Mouse (Mus musculus): Measurements from ENCODE around the gene Gstm3. TPM values are rescaled to one million over a fixed set of nuclear protein-coding genes. Genes with fewer than 3 reads are reported as not detected.

The Gstm3 gene
- polyA plus RNA-seq, 1 experiment, result not detected

DNA sequence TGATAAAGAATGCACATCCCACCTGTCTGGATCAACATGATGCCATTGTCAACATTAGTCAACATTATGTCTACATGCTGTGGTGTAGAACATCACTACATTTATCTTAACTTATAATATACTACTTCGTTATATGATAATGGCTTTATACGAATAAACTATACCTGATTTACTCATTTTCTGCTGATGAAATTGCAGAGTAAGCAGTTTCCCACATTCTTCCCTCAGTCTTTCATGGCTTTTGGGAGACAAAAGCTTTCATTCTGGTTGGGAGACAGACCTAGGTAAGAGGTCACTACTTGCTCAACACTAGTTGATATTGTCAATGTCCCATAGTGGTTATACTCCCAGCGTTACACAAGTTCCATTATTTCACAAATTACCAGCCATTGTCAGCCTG lies 43.7 kb downstream of the Gstm3 start:
- TF ChIP-seq MAX (IDR thresholded peaks at IDR 0.05) (no peak), FOSL1 (IDR thresholded peaks at IDR 0.05; ENCODE audit: insufficient read depth, low read length, poor library complexity, severe bottlenecking) (no peak), USF1 (IDR thresholded peaks at IDR 0.05; ENCODE audit: low read depth) (no peak), MYOG (IDR thresholded peaks at IDR 0.05; ENCODE audit: control insufficient read depth, extremely low read depth, insufficient read length) (no peak), CTCF (IDR thresholded peaks at IDR 0.05; ENCODE audit: control insufficient read depth, insufficient read depth, insufficient read length) (no peak), MYOD1 (IDR thresholded peaks at IDR 0.05; ENCODE audit: control insufficient read depth, insufficient read length, low read depth) (no peak), CEBPB (IDR thresholded peaks at IDR 0.05; ENCODE audit: low read depth) (no peak)
- H3K27me3 ChIP-seq (ENCODE audit: control insufficient read depth, insufficient read depth, insufficient read length), result peaks cover 26% of the 10 kb centered on the region
- H3K4me3 ChIP-seq (ENCODE audit: insufficient read depth, poor library complexity, severe bottlenecking), result no peak overlapping the region
- no peaks in the 10 kb centered on the region for H3K36me3 ChIP-seq (ENCODE audit: control insufficient read depth, insufficient read depth)
- H3ac ChIP-seq (ENCODE audit: control insufficient read depth, insufficient read length, low read depth), result no peak overlapping the region
- H3K79me2 ChIP-seq (ENCODE audit: control insufficient read depth, insufficient read depth), result no peaks in the 10 kb centered on the region
- no peaks in the 10 kb centered on the region for H3K79me3 ChIP-seq (ENCODE audit: low read depth)

DNA sequence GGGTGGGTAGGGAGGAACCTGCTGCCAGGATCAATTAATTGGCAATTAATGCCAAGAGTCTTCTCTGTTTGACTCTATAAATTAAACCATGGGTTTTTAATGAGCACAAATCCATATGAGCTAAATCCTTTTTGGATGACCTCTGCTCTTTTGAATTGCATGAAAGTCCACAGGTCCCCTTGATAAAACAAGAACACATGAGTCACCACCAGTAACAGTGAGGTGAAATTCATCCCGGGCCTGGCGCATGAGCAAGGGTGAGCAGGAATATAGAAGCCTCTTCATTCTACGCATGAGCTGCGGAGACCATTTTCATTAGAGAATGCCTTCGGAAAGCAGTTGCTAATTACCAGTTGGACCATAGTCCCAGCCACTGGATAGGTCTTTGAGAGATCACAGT lies 48.7 kb downstream of the Gstm3 start:
- no peaks in the 10 kb centered on the region for H3K79me3 ChIP-seq (ENCODE audit: low read depth)
- no peaks in the 10 kb centered on the region for H3K36me3 ChIP-seq (ENCODE audit: control insufficient read depth, insufficient read depth)
- TF ChIP-seq MYOG (IDR thresholded peaks at IDR 0.05; ENCODE audit: control insufficient read depth, extremely low read depth, insufficient read length) (no peak), MYOD1 (IDR thresholded peaks at IDR 0.05; ENCODE audit: control insufficient read depth, insufficient read length, low read depth) (no peak), MAX (IDR thresholded peaks at IDR 0.05) (no peak), FOSL1 (IDR thresholded peaks at IDR 0.05; ENCODE audit: insufficient read depth, low read length, poor library complexity, severe bottlenecking) (no peak), CEBPB (IDR thresholded peaks at IDR 0.05; ENCODE audit: low read depth) (no peak), USF1 (IDR thresholded peaks at IDR 0.05; ENCODE audit: low read depth) (no peak), CTCF (IDR thresholded peaks at IDR 0.05; ENCODE audit: control insufficient read depth, insufficient read depth, insufficient read length) (no peak)
- H3K79me2 ChIP-seq (ENCODE audit: control insufficient read depth, insufficient read depth), result no peaks in the 10 kb centered on the region
- no peak overlapping the region for H3K4me3 ChIP-seq (ENCODE audit: insufficient read depth, poor library complexity, severe bottlenecking)
- H3K27me3 ChIP-seq (ENCODE audit: control insufficient read depth, insufficient read depth, insufficient read length), result peaks cover 26% of the 10 kb centered on the region
- H3ac ChIP-seq (ENCODE audit: control insufficient read depth, insufficient read length, low read depth), result no peak overlapping the region

DNA sequence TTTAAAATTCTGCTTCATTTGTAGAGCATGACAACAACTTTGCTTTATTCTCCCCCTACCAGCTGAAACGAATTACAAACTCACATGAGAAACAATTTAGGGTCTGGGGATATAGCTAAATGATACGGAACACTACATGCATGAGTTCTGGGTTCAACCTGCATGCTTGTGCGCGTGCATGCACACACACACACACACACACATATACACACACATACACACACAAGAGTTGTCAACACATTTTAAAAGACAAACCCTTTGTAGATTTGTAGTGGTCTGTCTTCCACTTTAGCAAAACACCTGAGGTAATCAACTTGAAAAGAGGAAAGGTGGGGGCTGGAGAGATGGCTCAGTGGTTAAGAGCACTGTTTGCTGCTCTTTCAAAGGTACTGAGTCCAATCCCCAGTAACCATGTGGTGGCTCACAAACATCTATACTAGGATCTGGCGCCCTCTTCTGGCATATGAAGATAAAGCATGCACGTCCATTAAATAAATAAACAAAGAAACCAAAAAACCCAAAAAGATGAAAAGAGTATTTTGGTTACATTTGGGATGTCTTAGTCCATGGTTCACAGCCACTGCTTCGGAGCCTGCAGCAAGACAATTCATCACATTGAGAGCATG lies 51.2 kb downstream of the Gstm3 start:
- no peak for TF ChIP-seq CTCF (IDR thresholded peaks at IDR 0.05; ENCODE audit: control insufficient read depth, insufficient read depth, insufficient read length)
- peak; percentile 36 for TF ChIP-seq MAX (IDR thresholded peaks at IDR 0.05)
- Histone ChIP-seq H3ac (ENCODE audit: control insufficient read depth, insufficient read length, low read depth) (no peak overlapping the region), H3K27me3 (ENCODE audit: control insufficient read depth, insufficient read depth, insufficient read length) (peaks cover 28% of the 10 kb centered on the region), H3K79me2 (ENCODE audit: control insufficient read depth, insufficient read depth) (no peaks in the 10 kb centered on the region), H3K36me3 (ENCODE audit: control insufficient read depth, insufficient read depth) (no peaks in the 10 kb centered on the region), H3K4me3 (ENCODE audit: insufficient read depth, poor library complexity, severe bottlenecking) (no peak overlapping the region), H3K79me3 (ENCODE audit: low read depth) (no peaks in the 10 kb centered on the region)

DNA sequence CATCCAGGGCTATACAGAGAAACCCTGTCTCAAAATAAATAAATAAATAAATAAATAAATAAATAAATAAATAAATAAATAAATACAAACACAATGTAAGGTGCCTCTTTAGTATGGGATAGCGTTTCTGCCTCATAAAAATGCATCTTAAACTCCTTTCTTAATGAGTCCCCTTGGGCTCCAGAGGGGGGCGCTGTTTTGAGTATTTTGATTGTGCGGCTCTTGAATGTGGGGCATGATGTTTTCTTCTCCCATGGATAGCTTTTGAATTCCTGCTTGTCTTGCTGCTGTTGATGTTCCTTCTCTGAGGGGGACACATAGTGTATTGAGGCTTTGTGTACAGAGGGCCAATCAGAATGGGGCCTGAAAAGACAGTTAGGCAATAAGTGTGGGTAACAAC lies 52.0 kb downstream of the Gstm3 start:
- no peaks in the 10 kb centered on the region for H3K36me3 ChIP-seq (ENCODE audit: control insufficient read depth, insufficient read depth)
- H3K79me2 ChIP-seq (ENCODE audit: control insufficient read depth, insufficient read depth), result no peaks in the 10 kb centered on the region
- H3K79me3 ChIP-seq (ENCODE audit: low read depth), result no peaks in the 10 kb centered on the region
- no peak overlapping the region for H3K4me3 ChIP-seq (ENCODE audit: insufficient read depth, poor library complexity, severe bottlenecking)
- H3K27me3 ChIP-seq (ENCODE audit: control insufficient read depth, insufficient read depth, insufficient read length), result peaks cover 29% of the 10 kb centered on the region
- TF ChIP-seq FOSL1 (IDR thresholded peaks at IDR 0.05; ENCODE audit: insufficient read depth, low read length, poor library complexity, severe bottlenecking), result no peak
- no peak for TF ChIP-seq CEBPB (IDR thresholded peaks at IDR 0.05; ENCODE audit: low read depth)
- TF ChIP-seq USF1 (IDR thresholded peaks at IDR 0.05; ENCODE audit: low read depth), result no peak
- no peak for TF ChIP-seq CTCF (IDR thresholded peaks at IDR 0.05; ENCODE audit: control insufficient read depth, insufficient read depth, insufficient read length)
- TF ChIP-seq MYOD1 (IDR thresholded peaks at IDR 0.05; ENCODE audit: control insufficient read depth, insufficient read length, low read depth), result no peak
- TF ChIP-seq MYOG (IDR thresholded peaks at IDR 0.05; ENCODE audit: control insufficient read depth, extremely low read depth, insufficient read length), result no peak
- TF ChIP-seq MAX (IDR thresholded peaks at IDR 0.05), result no peak
- H3ac ChIP-seq (ENCODE audit: control insufficient read depth, insufficient read length, low read depth), result no peak overlapping the region

DNA sequence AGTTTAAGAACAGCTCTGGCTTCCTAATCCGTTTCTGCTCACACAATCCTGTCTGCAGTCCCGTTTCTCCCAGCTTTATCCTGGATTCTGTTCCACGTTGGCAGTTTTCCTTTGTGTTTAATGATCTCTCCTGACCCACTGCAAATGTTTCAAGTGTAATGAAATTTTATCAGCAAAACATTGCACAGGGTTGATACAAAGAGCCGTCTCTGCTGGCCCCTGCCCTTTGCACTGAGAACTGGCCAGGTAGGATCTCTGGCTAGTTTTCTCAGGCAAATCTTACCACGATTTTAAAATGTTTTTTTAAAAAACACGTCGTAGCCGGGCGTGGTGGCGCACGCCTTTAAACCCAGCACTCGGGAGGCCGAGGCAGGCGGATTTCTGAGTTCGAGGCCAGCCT lies 52.4 kb downstream of the Gstm3 start:
- Histone ChIP-seq H3K36me3 (ENCODE audit: control insufficient read depth, insufficient read depth) (no peaks in the 10 kb centered on the region), H3K4me3 (ENCODE audit: insufficient read depth, poor library complexity, severe bottlenecking) (no peak overlapping the region)
- TF ChIP-seq MAX (IDR thresholded peaks at IDR 0.05), result no peak
- TF ChIP-seq FOSL1 (IDR thresholded peaks at IDR 0.05; ENCODE audit: insufficient read depth, low read length, poor library complexity, severe bottlenecking), result no peak
- TF ChIP-seq CTCF (IDR thresholded peaks at IDR 0.05; ENCODE audit: control insufficient read depth, insufficient read depth, insufficient read length), result no peak
- no peak for TF ChIP-seq CEBPB (IDR thresholded peaks at IDR 0.05; ENCODE audit: low read depth)
- TF ChIP-seq MYOG (IDR thresholded peaks at IDR 0.05; ENCODE audit: control insufficient read depth, extremely low read depth, insufficient read length), result no peak
- TF ChIP-seq MYOD1 (IDR thresholded peaks at IDR 0.05; ENCODE audit: control insufficient read depth, insufficient read length, low read depth), result no peak
- TF ChIP-seq USF1 (IDR thresholded peaks at IDR 0.05; ENCODE audit: low read depth), result no peak

More for the DNA sequence above, 52.4 kb downstream of the Gstm3 start:
- H3ac ChIP-seq (ENCODE audit: control insufficient read depth, insufficient read length, low read depth), result no peak overlapping the region
- no peaks in the 10 kb centered on the region for H3K79me3 ChIP-seq (ENCODE audit: low read depth)
- H3K27me3 ChIP-seq (ENCODE audit: control insufficient read depth, insufficient read depth, insufficient read length), result peaks cover 30% of the 10 kb centered on the region
- no peaks in the 10 kb centered on the region for H3K79me2 ChIP-seq (ENCODE audit: control insufficient read depth, insufficient read depth)

Other genes starting within 250 kb of the Gstm3 start
- 169 TPM for gene Csf1, start 208.8 kb downstream of the Gstm3 start, polyA plus RNA-seq (2012; fragmentation: generic; extraction: Trizol)
- not detected for gene Eps8l3, start 92.1 kb downstream of the Gstm3 start, polyA plus RNA-seq (2012; fragmentation: generic; extraction: Trizol)
- 20.7 TPM for gene Gstm5, start 73.5 kb downstream of the Gstm3 start, polyA plus RNA-seq (2012; fragmentation: generic; extraction: Trizol)
- 0.21 TPM for gene Gstm7, start 37.5 kb downstream of the Gstm3 start, polyA plus RNA-seq (2012; fragmentation: generic; extraction: Trizol)
- not detected for gene Gstm6, start 25.5 kb downstream of the Gstm3 start, polyA plus RNA-seq (2012; fragmentation: generic; extraction: Trizol)
- gene Gstm2, start 17.2 kb upstream of the Gstm3 start, polyA plus RNA-seq (2012; fragmentation: generic; extraction: Trizol), result 7.7 TPM
- 89.8 TPM for gene Gstm1, start 48.7 kb upstream of the Gstm3 start, polyA plus RNA-seq (2012; fragmentation: generic; extraction: Trizol)
- 0.39 TPM for gene Gstm4, start 75.6 kb upstream of the Gstm3 start, polyA plus RNA-seq (2012; fragmentation: generic; extraction: Trizol)
- 58.3 TPM for gene Ampd2, start 117.4 kb upstream of the Gstm3 start, polyA plus RNA-seq (2012; fragmentation: generic; extraction: Trizol)
- 1.1 TPM for gene Gnat2, start 123.5 kb upstream of the Gstm3 start, polyA plus RNA-seq (2012; fragmentation: generic; extraction: Trizol)
- 28.8 TPM for gene Gnai3, start 176.9 kb upstream of the Gstm3 start, polyA plus RNA-seq (2012; fragmentation: generic; extraction: Trizol)
- gene Gpr61, start 185.6 kb upstream of the Gstm3 start, polyA plus RNA-seq (2012; fragmentation: generic; extraction: Trizol), result 0.01 TPM
- 1.9 TPM for gene Amigo1, start 217.1 kb upstream of the Gstm3 start, polyA plus RNA-seq (2012; fragmentation: generic; extraction: Trizol)
- gene Cyb561d1, start 231.9 kb upstream of the Gstm3 start, polyA plus RNA-seq (2012; fragmentation: generic; extraction: Trizol), result 1.7 TPM
- gene Atxn7l2, start 241.7 kb upstream of the Gstm3 start, polyA plus RNA-seq (2012; fragmentation: generic; extraction: Trizol), result 6.8 TPM

Measured in C2C12 (cell line).